Mouse (Mus musculus): ENCODE results near the gene Rgs7. TPM values are rescaled to one million over a fixed set of nuclear protein-coding genes. Genes with fewer than 3 reads are reported as not detected.

Gene Rgs7
- total and polyA plus RNA-seq, 2 experiments from 2014 or later: 46.1 to 50.3 TPM

- Histone ChIP-seq H3K9ac (no peak overlapping the region), H3K36me3 (ENCODE audit: insufficient read depth) (no peaks in the 10 kb centered on the region), H3K27me3 (ENCODE audit: insufficient read depth, low read length) (no peaks in the 10 kb centered on the region), H3K27ac (ENCODE audit: low read depth, low read length) (no peak overlapping the region), H3K4me3 (ENCODE audit: low read depth, low read length) (no peak overlapping the region), H3K4me2 (ENCODE audit: low read depth) (no peak overlapping the region), H3K9me3 (ENCODE audit: low read length) (no peaks in the 10 kb centered on the region), H3K4me1 (ENCODE audit: insufficient read depth) (no peaks in the 10 kb centered on the region)
- ATAC-seq: no peak
- TF ChIP-seq CTCF (IDR thresholded peaks at IDR 0.05; ENCODE audit: low read depth): no peak
- 92% methylated on average over 2 of the region's 2 CpGs for WGBS
- DNase-seq: no peak
Measured at GRCm38 (mm10) chr1:175219563-175219962, 272.7 kb downstream of the Rgs7 start.

- ATAC-seq (no peak), DNase-seq (no peak)
- H3K36me3 ChIP-seq (ENCODE audit: insufficient read depth): no peaks in the 10 kb centered on the region
- WGBS: 74% methylated on average over 2 of the region's 2 CpGs
- H3K4me3 ChIP-seq (ENCODE audit: low read depth, low read length): no peak overlapping the region
- TF ChIP-seq CTCF (IDR thresholded peaks at IDR 0.05; ENCODE audit: low read depth): no peak
- no peak overlapping the region for H3K4me2 ChIP-seq (ENCODE audit: low read depth)
- no peak overlapping the region for H3K9ac ChIP-seq
- H3K27ac ChIP-seq (ENCODE audit: low read depth, low read length): no peak overlapping the region
- H3K4me1 ChIP-seq (ENCODE audit: insufficient read depth): no peaks in the 10 kb centered on the region
- H3K27me3 ChIP-seq (ENCODE audit: insufficient read depth, low read length): no peaks in the 10 kb centered on the region
- no peaks in the 10 kb centered on the region for H3K9me3 ChIP-seq (ENCODE audit: low read length)
Measured at GRCm38 (mm10) chr1:175207004-175207403, 285.3 kb downstream of the Rgs7 start.

GRCm38 (mm10) chr1:175205633-175206032 lies 286.7 kb downstream of the Rgs7 start:
- Histone ChIP-seq H3K9ac (no peak overlapping the region), H3K4me2 (ENCODE audit: low read depth) (no peak overlapping the region), H3K36me3 (ENCODE audit: insufficient read depth) (no peaks in the 10 kb centered on the region), H3K27ac (ENCODE audit: low read depth, low read length) (no peak overlapping the region), H3K9me3 (ENCODE audit: low read length) (no peaks in the 10 kb centered on the region), H3K4me1 (ENCODE audit: insufficient read depth) (no peaks in the 10 kb centered on the region), H3K27me3 (ENCODE audit: insufficient read depth, low read length) (no peaks in the 10 kb centered on the region), H3K4me3 (ENCODE audit: low read depth, low read length) (no peak overlapping the region)
- 73% methylated on average over 1 of the region's 1 CpGs for WGBS
- no peak for TF ChIP-seq CTCF (IDR thresholded peaks at IDR 0.05; ENCODE audit: low read depth)
- DNase-seq (no peak), ATAC-seq (no peak)

GRCm38 (mm10) chr1:175203544-175203943 lies 288.8 kb downstream of the Rgs7 start:
- no peaks in the 10 kb centered on the region for H3K9me3 ChIP-seq (ENCODE audit: low read length)
- no peak for ATAC-seq
- no peaks in the 10 kb centered on the region for H3K27me3 ChIP-seq (ENCODE audit: insufficient read depth, low read length)
- no peak for TF ChIP-seq CTCF (IDR thresholded peaks at IDR 0.05; ENCODE audit: low read depth)
- H3K27ac ChIP-seq (ENCODE audit: low read depth, low read length): no peak overlapping the region
- H3K36me3 ChIP-seq (ENCODE audit: insufficient read depth): no peaks in the 10 kb centered on the region
- no peak overlapping the region for H3K4me2 ChIP-seq (ENCODE audit: low read depth)
- no peak overlapping the region for H3K4me3 ChIP-seq (ENCODE audit: low read depth, low read length)
- no peak for DNase-seq
- no peaks in the 10 kb centered on the region for H3K4me1 ChIP-seq (ENCODE audit: insufficient read depth)
- no peak overlapping the region for H3K9ac ChIP-seq
- WGBS: 82% methylated on average over 1 of the region's 1 CpGs

- no peak for DNase-seq
- Histone ChIP-seq H3K4me1 (ENCODE audit: insufficient read depth) (no peaks in the 10 kb centered on the region), H3K4me3 (ENCODE audit: low read depth, low read length) (no peak overlapping the region), H3K27ac (ENCODE audit: low read depth, low read length) (no peak overlapping the region), H3K36me3 (ENCODE audit: insufficient read depth) (no peaks in the 10 kb centered on the region), H3K27me3 (ENCODE audit: insufficient read depth, low read length) (no peaks in the 10 kb centered on the region), H3K9me3 (ENCODE audit: low read length) (no peaks in the 10 kb centered on the region), H3K4me2 (ENCODE audit: low read depth) (no peak overlapping the region), H3K9ac (no peak overlapping the region)
- ATAC-seq: peak; percentile 53; the same call in 1 of the 2 replicates
- WGBS: 31% methylated on average over 2 of the region's 2 CpGs
- no peak for TF ChIP-seq CTCF (IDR thresholded peaks at IDR 0.05; ENCODE audit: low read depth)
Measured at GRCm38 (mm10) chr1:175202902-175203301, 289.4 kb downstream of the Rgs7 start.

- Histone ChIP-seq H3K36me3 (ENCODE audit: insufficient read depth) (no peaks in the 10 kb centered on the region), H3K4me3 (ENCODE audit: low read depth, low read length) (no peak overlapping the region), H3K27ac (ENCODE audit: low read depth, low read length) (no peak overlapping the region), H3K4me2 (ENCODE audit: low read depth) (no peak overlapping the region), H3K9ac (no peak overlapping the region), H3K27me3 (ENCODE audit: insufficient read depth, low read length) (no peaks in the 10 kb centered on the region), H3K4me1 (ENCODE audit: insufficient read depth) (no peaks in the 10 kb centered on the region), H3K9me3 (ENCODE audit: low read length) (no peaks in the 10 kb centered on the region)
- ATAC-seq (no peak), DNase-seq (no peak)
- WGBS: 90% methylated on average over 4 of the region's 4 CpGs
- TF ChIP-seq CTCF (IDR thresholded peaks at IDR 0.05; ENCODE audit: low read depth): no peak
Measured at GRCm38 (mm10) chr1:175198881-175199280, 293.4 kb downstream of the Rgs7 start.

DNA sequence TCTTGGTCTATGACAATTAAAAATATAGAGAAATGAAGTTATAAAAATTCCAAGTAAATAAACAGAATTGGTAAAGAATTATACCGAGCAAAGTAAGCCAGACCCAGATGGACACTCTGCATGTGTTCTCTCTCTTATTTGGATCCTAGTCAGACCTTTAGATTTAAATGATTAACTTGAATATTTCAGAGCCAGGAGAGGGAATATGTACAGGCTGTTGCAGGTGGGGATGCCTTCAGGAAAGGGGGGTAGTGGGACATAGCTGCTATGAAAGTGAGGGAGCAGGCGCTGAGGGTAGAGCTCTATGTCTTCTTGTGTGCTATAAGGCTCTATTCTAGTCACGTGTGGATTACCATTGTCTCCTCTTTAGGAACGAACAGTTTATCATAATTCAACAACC lies 296.5 kb downstream of the Rgs7 start:
- H3K9me3 ChIP-seq (ENCODE audit: low read length): no peaks in the 10 kb centered on the region
- no peak overlapping the region for H3K4me2 ChIP-seq (ENCODE audit: low read depth)
- H3K4me3 ChIP-seq (ENCODE audit: low read depth, low read length): no peak overlapping the region
- WGBS: 84% methylated on average over 4 of the region's 4 CpGs
- H3K27me3 ChIP-seq (ENCODE audit: insufficient read depth, low read length): no peaks in the 10 kb centered on the region
- H3K4me1 ChIP-seq (ENCODE audit: insufficient read depth): no peaks in the 10 kb centered on the region
- H3K36me3 ChIP-seq (ENCODE audit: insufficient read depth): no peaks in the 10 kb centered on the region
- DNase-seq (no peak), ATAC-seq (no peak)
- no peak for TF ChIP-seq CTCF (IDR thresholded peaks at IDR 0.05; ENCODE audit: low read depth)
- no peak overlapping the region for H3K9ac ChIP-seq
- H3K27ac ChIP-seq (ENCODE audit: low read depth, low read length): no peak overlapping the region

GRCm38 (mm10) chr1:175188186-175188585 lies 304.1 kb downstream of the Rgs7 start:
- H3K9me3 ChIP-seq (ENCODE audit: low read length): no peaks in the 10 kb centered on the region
- no peak overlapping the region for H3K4me3 ChIP-seq (ENCODE audit: low read depth, low read length)
- DNase-seq: peak; percentile 35
- H3K4me2 ChIP-seq (ENCODE audit: low read depth): no peak overlapping the region
- H3K27me3 ChIP-seq (ENCODE audit: insufficient read depth, low read length): no peaks in the 10 kb centered on the region
- no peaks in the 10 kb centered on the region for H3K36me3 ChIP-seq (ENCODE audit: insufficient read depth)
- ATAC-seq: peak; percentile 81
- H3K4me1 ChIP-seq (ENCODE audit: insufficient read depth): no peaks in the 10 kb centered on the region
- H3K27ac ChIP-seq (ENCODE audit: low read depth, low read length): no peak overlapping the region
- WGBS: 42% methylated on average over 5 of the region's 5 CpGs
- no peak for TF ChIP-seq CTCF (IDR thresholded peaks at IDR 0.05; ENCODE audit: low read depth)
- no peak overlapping the region for H3K9ac ChIP-seq

Measured in forebrain, postnatal 0 days (tissue).